Mouse (Mus musculus): ENCODE measurements at regions not wholly inside any gene's neighbourhood (a gene's known extent, or its start where the extent isn't known, plus 50 kb on each side); places are given as distances from the start of the nearest gene placed in this dataset.
"Not testable (repeated sequence)": the region's sequence is repeated elsewhere in the genome, so short reads cannot be mapped to it uniquely, and the experiment has no call there.

GRCm38 (mm10) chr1:65681960-65682359 lies 244.4 kb upstream of the Crygf start:
- no peak overlapping the region for H3K9ac ChIP-seq (replicated peaks; ENCODE audit: low read depth, low read length)
- no peak overlapping the region for H3K4me2 ChIP-seq (ENCODE audit: low read length)
- no peaks in the 10 kb centered on the region for H3K27me3 ChIP-seq (replicated peaks; ENCODE audit: control insufficient read depth, insufficient read depth, low read length)
- no peak overlapping the region for H3K4me3 ChIP-seq (replicated peaks; ENCODE audit: low read length)
- H3K4me1 ChIP-seq (replicated peaks; ENCODE audit: control insufficient read depth, insufficient read depth, low read length) = no peaks in the 10 kb centered on the region
- no peak for ATAC-seq
- H3K27ac ChIP-seq (ENCODE audit: low read length) = no peak overlapping the region
- 29% methylated on average over 1 of the region's 1 CpGs for WGBS
- H3K36me3 ChIP-seq (ENCODE audit: control insufficient read depth, insufficient read depth) = no peaks in the 10 kb centered on the region
- no peaks in the 10 kb centered on the region for H3K9me3 ChIP-seq (ENCODE audit: control insufficient read depth, low read length)

GRCm38 (mm10) chr1:65687322-65687721 lies 239.0 kb upstream of the Crygf start:
- no peaks in the 10 kb centered on the region for H3K36me3 ChIP-seq (ENCODE audit: control insufficient read depth, insufficient read depth)
- H3K4me2 ChIP-seq (ENCODE audit: low read length) = no peak overlapping the region
- no peak overlapping the region for H3K4me3 ChIP-seq (replicated peaks; ENCODE audit: low read length)
- H3K27ac ChIP-seq (ENCODE audit: low read length) = no peak overlapping the region
- H3K9ac ChIP-seq (replicated peaks; ENCODE audit: low read depth, low read length) = no peak overlapping the region
- WGBS = 72% methylated on average over 1 of the region's 1 CpGs
- no peaks in the 10 kb centered on the region for H3K27me3 ChIP-seq (replicated peaks; ENCODE audit: control insufficient read depth, insufficient read depth, low read length)
- no peaks in the 10 kb centered on the region for H3K4me1 ChIP-seq (replicated peaks; ENCODE audit: control insufficient read depth, insufficient read depth, low read length)
- H3K9me3 ChIP-seq (ENCODE audit: control insufficient read depth, low read length) = no peaks in the 10 kb centered on the region
- ATAC-seq = no peak

GRCm38 (mm10) chr1:65730262-65730661 lies 196.1 kb upstream of the Crygf start:
- Histone ChIP-seq H3K4me2 (ENCODE audit: low read length) (no peak overlapping the region), H3K4me1 (replicated peaks; ENCODE audit: control insufficient read depth, insufficient read depth, low read length) (no peaks in the 10 kb centered on the region), H3K27me3 (replicated peaks; ENCODE audit: control insufficient read depth, insufficient read depth, low read length) (no peaks in the 10 kb centered on the region), H3K4me3 (replicated peaks; ENCODE audit: low read length) (no peak overlapping the region), H3K9ac (replicated peaks; ENCODE audit: low read depth, low read length) (no peak overlapping the region), H3K9me3 (ENCODE audit: control insufficient read depth, low read length) (no peaks in the 10 kb centered on the region), H3K36me3 (ENCODE audit: control insufficient read depth, insufficient read depth) (no peaks in the 10 kb centered on the region), H3K27ac (ENCODE audit: low read length) (no peak overlapping the region)
- WGBS = 69% methylated on average over 3 of the region's 3 CpGs
- ATAC-seq = 0 out of 2 replicates have a peak, but pooled peaks have one; percentile 40

- Histone ChIP-seq H3K4me2 (ENCODE audit: low read length) (no peak overlapping the region), H3K27ac (ENCODE audit: low read length) (no peak overlapping the region), H3K27me3 (replicated peaks; ENCODE audit: control insufficient read depth, insufficient read depth, low read length) (no peaks in the 10 kb centered on the region), H3K4me1 (replicated peaks; ENCODE audit: control insufficient read depth, insufficient read depth, low read length) (no peaks in the 10 kb centered on the region), H3K36me3 (ENCODE audit: control insufficient read depth, insufficient read depth) (no peaks in the 10 kb centered on the region), H3K9ac (replicated peaks; ENCODE audit: low read depth, low read length) (no peak overlapping the region), H3K9me3 (ENCODE audit: control insufficient read depth, low read length) (no peaks in the 10 kb centered on the region), H3K4me3 (replicated peaks; ENCODE audit: low read length) (no peak overlapping the region)
- 77% methylated on average over 2 of the region's 2 CpGs for WGBS
- no peak for ATAC-seq
Measured at GRCm38 (mm10) chr1:65757951-65758350, 168.4 kb upstream of the Crygf start.

GRCm38 (mm10) chr1:65761141-65761540 lies 165.2 kb upstream of the Crygf start:
- Histone ChIP-seq H3K27me3 (replicated peaks; ENCODE audit: control insufficient read depth, insufficient read depth, low read length) (no peaks in the 10 kb centered on the region), H3K27ac (ENCODE audit: low read length) (no peak overlapping the region), H3K4me3 (replicated peaks; ENCODE audit: low read length) (no peak overlapping the region), H3K9ac (replicated peaks; ENCODE audit: low read depth, low read length) (no peak overlapping the region), H3K9me3 (ENCODE audit: control insufficient read depth, low read length) (no peaks in the 10 kb centered on the region), H3K4me2 (ENCODE audit: low read length) (no peak overlapping the region), H3K4me1 (replicated peaks; ENCODE audit: control insufficient read depth, insufficient read depth, low read length) (no peaks in the 10 kb centered on the region), H3K36me3 (ENCODE audit: control insufficient read depth, insufficient read depth) (no peaks in the 10 kb centered on the region)
- WGBS = 62% methylated on average over 2 of the region's 2 CpGs
- no peak for ATAC-seq

GRCm38 (mm10) chr1:65800244-65800643 lies 126.1 kb upstream of the Crygf start:
- Histone ChIP-seq H3K27ac (ENCODE audit: low read length) (no peak overlapping the region), H3K27me3 (replicated peaks; ENCODE audit: control insufficient read depth, insufficient read depth, low read length) (no peaks in the 10 kb centered on the region), H3K36me3 (ENCODE audit: control insufficient read depth, insufficient read depth) (no peaks in the 10 kb centered on the region), H3K4me3 (replicated peaks; ENCODE audit: low read length) (no peak overlapping the region), H3K9ac (replicated peaks; ENCODE audit: low read depth, low read length) (no peak overlapping the region), H3K4me2 (ENCODE audit: low read length) (no peak overlapping the region), H3K9me3 (ENCODE audit: control insufficient read depth, low read length) (no peaks in the 10 kb centered on the region), H3K4me1 (replicated peaks; ENCODE audit: control insufficient read depth, insufficient read depth, low read length) (no peaks in the 10 kb centered on the region)
- 74% methylated on average over 1 of the region's 1 CpGs for WGBS
- no peak for ATAC-seq

- H3K9ac ChIP-seq (replicated peaks; ENCODE audit: low read depth, low read length) = no peak overlapping the region
- H3K4me2 ChIP-seq (ENCODE audit: low read length) = no peak overlapping the region
- no peak for ATAC-seq
- no peaks in the 10 kb centered on the region for H3K4me1 ChIP-seq (replicated peaks; ENCODE audit: control insufficient read depth, insufficient read depth, low read length)
- no peak overlapping the region for H3K27ac ChIP-seq (ENCODE audit: low read length)
- H3K27me3 ChIP-seq (replicated peaks; ENCODE audit: control insufficient read depth, insufficient read depth, low read length) = no peaks in the 10 kb centered on the region
- H3K36me3 ChIP-seq (ENCODE audit: control insufficient read depth, insufficient read depth) = no peaks in the 10 kb centered on the region
- H3K4me3 ChIP-seq (replicated peaks; ENCODE audit: low read length) = no peak overlapping the region
- 66% methylated on average over 5 of the region's 5 CpGs for WGBS
- no peaks in the 10 kb centered on the region for H3K9me3 ChIP-seq (ENCODE audit: control insufficient read depth, low read length)
Measured at GRCm38 (mm10) chr1:65820771-65821170, 105.5 kb upstream of the Crygf start.

- H3K9me3 ChIP-seq (ENCODE audit: control insufficient read depth, low read length) = no peaks in the 10 kb centered on the region
- no peak overlapping the region for H3K4me2 ChIP-seq (ENCODE audit: low read length)
- no peak overlapping the region for H3K9ac ChIP-seq (replicated peaks; ENCODE audit: low read depth, low read length)
- H3K27me3 ChIP-seq (replicated peaks; ENCODE audit: control insufficient read depth, insufficient read depth, low read length) = no peaks in the 10 kb centered on the region
- 63% methylated on average over 2 of the region's 2 CpGs for WGBS
- H3K4me3 ChIP-seq (replicated peaks; ENCODE audit: low read length) = no peak overlapping the region
- no peak overlapping the region for H3K27ac ChIP-seq (ENCODE audit: low read length)
- H3K4me1 ChIP-seq (replicated peaks; ENCODE audit: control insufficient read depth, insufficient read depth, low read length) = no peaks in the 10 kb centered on the region
- no peak for ATAC-seq
- H3K36me3 ChIP-seq (ENCODE audit: control insufficient read depth, insufficient read depth) = no peaks in the 10 kb centered on the region
Measured at GRCm38 (mm10) chr1:65841116-65841515, 85.2 kb upstream of the Crygf start.

- no peak overlapping the region for H3K9ac ChIP-seq (replicated peaks; ENCODE audit: low read depth, low read length)
- H3K36me3 ChIP-seq (ENCODE audit: control insufficient read depth, insufficient read depth) = no peaks in the 10 kb centered on the region
- WGBS = 63% methylated on average over 2 of the region's 2 CpGs
- no peak overlapping the region for H3K4me3 ChIP-seq (replicated peaks; ENCODE audit: low read length)
- H3K4me2 ChIP-seq (ENCODE audit: low read length) = no peak overlapping the region
- H3K4me1 ChIP-seq (replicated peaks; ENCODE audit: control insufficient read depth, insufficient read depth, low read length) = no peaks in the 10 kb centered on the region
- H3K27me3 ChIP-seq (replicated peaks; ENCODE audit: control insufficient read depth, insufficient read depth, low read length) = no peaks in the 10 kb centered on the region
- no peak overlapping the region for H3K27ac ChIP-seq (ENCODE audit: low read length)
- no peaks in the 10 kb centered on the region for H3K9me3 ChIP-seq (ENCODE audit: control insufficient read depth, low read length)
- no peak for ATAC-seq
Measured at GRCm38 (mm10) chr1:65847005-65847404, 79.3 kb upstream of the Crygf start.

- 73% methylated on average over 2 of the region's 2 CpGs for WGBS
- H3K4me2 ChIP-seq (ENCODE audit: low read length); H3K9me3 ChIP-seq (ENCODE audit: control insufficient read depth, low read length); H3K36me3 ChIP-seq (ENCODE audit: control insufficient read depth, insufficient read depth); ATAC-seq; H3K9ac ChIP-seq (replicated peaks; ENCODE audit: low read depth, low read length); H3K27ac ChIP-seq (ENCODE audit: low read length); H3K27me3 ChIP-seq (replicated peaks; ENCODE audit: control insufficient read depth, insufficient read depth, low read length); H3K4me1 ChIP-seq (replicated peaks; ENCODE audit: control insufficient read depth, insufficient read depth, low read length); H3K4me3 ChIP-seq (replicated peaks; ENCODE audit: low read length): not testable (repeated sequence)
Measured at GRCm38 (mm10) chr1:65873691-65874090, 52.6 kb upstream of the Crygf start.

Measured in forebrain, embryonic 16.5 days (tissue).